Mouse (Mus musculus): Measurements from ENCODE around the gene Tspan18.
A peak's percentile ranks its signal among the peaks of the same experiment; 100 is the strongest.

Gene Tspan18

GRCm38 (mm10) chr2:93204571-93204970 lies 129.7 kb downstream of the Tspan18 start:
- peak; percentile 41 for DNase-seq

GRCm38 (mm10) chr2:93203682-93204081 lies 130.6 kb downstream of the Tspan18 start:
- peak; percentile 63 for DNase-seq

GRCm38 (mm10) chr2:93202782-93203181 lies 131.5 kb downstream of the Tspan18 start:
- DNase-seq = no peak

GRCm38 (mm10) chr2:93201997-93202396 lies 132.3 kb downstream of the Tspan18 start:
- no peak for DNase-seq

GRCm38 (mm10) chr2:93200681-93201340 lies 133.5 kb downstream of the Tspan18 start:
- no peak for DNase-seq

- peak; percentile 70 for DNase-seq
Measured at GRCm38 (mm10) chr2:93199531-93199974, 134.8 kb downstream of the Tspan18 start.

- DNase-seq = peak; percentile 97
Measured at GRCm38 (mm10) chr2:93198846-93199245, 135.5 kb downstream of the Tspan18 start.

GRCm38 (mm10) chr2:93193806-93194205 lies 140.5 kb downstream of the Tspan18 start:
- peak; percentile 52 for DNase-seq

- peak; percentile 93 for DNase-seq
Measured at GRCm38 (mm10) chr2:93192671-93193080, 141.6 kb downstream of the Tspan18 start.

GRCm38 (mm10) chr2:93192182-93192560 lies 142.1 kb downstream of the Tspan18 start:
- peak; percentile 77 for DNase-seq

GRCm38 (mm10) chr2:93191488-93192181 lies 142.7 kb downstream of the Tspan18 start:
- DNase-seq = peak; percentile 36

GRCm38 (mm10) chr2:93190771-93191487 lies 143.4 kb downstream of the Tspan18 start:
- peak; percentile 57 for DNase-seq

GRCm38 (mm10) chr2:93188761-93189458 lies 145.4 kb downstream of the Tspan18 start:
- DNase-seq = peak; percentile 75

- peak; percentile 69 for DNase-seq
Measured at GRCm38 (mm10) chr2:93188020-93188760, 146.1 kb downstream of the Tspan18 start.

- DNase-seq = peak; percentile 99
Measured at GRCm38 (mm10) chr2:93187323-93187996, 146.8 kb downstream of the Tspan18 start, which contains the start of gene Trp53i11. TSS of gene Trp53i11 (plus strand) at chr2:93187548.

GRCm38 (mm10) chr2:93182859-93183258 lies 151.4 kb downstream of the Tspan18 start:
- no peak for DNase-seq

GRCm38 (mm10) chr2:93180077-93180844 lies 154.0 kb downstream of the Tspan18 start:
- DNase-seq = peak; percentile 47

- DNase-seq = no peak
Measured at GRCm38 (mm10) chr2:93179603-93180002, 154.7 kb downstream of the Tspan18 start.

GRCm38 (mm10) chr2:93178313-93178677 lies 156.0 kb downstream of the Tspan18 start:
- no peak for DNase-seq

GRCm38 (mm10) chr2:93177668-93178312 lies 156.5 kb downstream of the Tspan18 start:
- no peak for DNase-seq

Measured in thymus, postnatal 25 days (tissue).